In genomic region chr17:65737622-65738021, GRCm38 (mm10) we compare ENCODE assay signal across 9 mouse cellular contexts. TPM values are rescaled to one million over a fixed set of nuclear protein-coding genes. Genes with fewer than 3 reads are reported as not detected.
A peak's percentile ranks its signal among the peaks of the same experiment; 100 is the strongest.
DNase-seq lines count a peak whose midpoint lies in the region; ATAC-seq lines count a peak whose summit lies in the region.
"Had no signal": no experiment of that assay in that cellular context is flagged by ENCODE, and none has a peak within 500 bp of the region (broad histone marks: within the 10 kb centered on the region; RNA-seq: fewer than 3 reads in every experiment).

No protein-coding gene starts in this region.

- H3K4me1 ChIP-seq in liver, embryonic 16.5 days (ENCODE audit: control insufficient read depth, low read depth, low read length): no peaks in the 10 kb centered on the region
- H3K4me1 ChIP-seq in hindbrain, embryonic 11.5 days (replicated peaks; ENCODE audit: control insufficient read depth, insufficient read depth, low read length): no peaks in the 10 kb centered on the region

- no peaks in the 10 kb centered on the region for H3K9me3 ChIP-seq in liver, embryonic 16.5 days (replicated peaks; ENCODE audit: control insufficient read depth, low read length)
- H3K9me3 ChIP-seq in hindbrain, embryonic 11.5 days (ENCODE audit: control insufficient read depth, low read length): no peaks in the 10 kb centered on the region

- no peak overlapping the region for H3K27ac ChIP-seq in liver, embryonic 16.5 days (ENCODE audit: low read length)
- no peak overlapping the region; the same call in 1 of the 2 replicates for H3K27ac ChIP-seq in hindbrain, embryonic 11.5 days (ENCODE audit: low read depth, low read length)

- 53% methylated on average over 6 of the region's 6 CpGs for WGBS in liver, embryonic 16.5 days (ENCODE audit: insufficient replicate concordance)
- WGBS in hindbrain, embryonic 11.5 days: 84% methylated on average over 6 of the region's 6 CpGs

- peak; percentile 27; the same call in 1 of the 2 replicates for ATAC-seq in liver, embryonic 16.5 days (ENCODE audit: low read depth)
- no peak for ATAC-seq in hindbrain, embryonic 11.5 days (ENCODE audit: low FRiP score)
- ATAC-seq in CD4-positive, CD25-positive, alpha-beta regulatory T cell, adult 4 months: no peak
- no peak for ATAC-seq in megakaryocyte-erythroid progenitor cell, adult 5-6 weeks (replicated peaks; ENCODE audit: low FRiP score, low TSS enrichment, poor library complexity, severe bottlenecking)

- H3K4me2 ChIP-seq in liver, embryonic 16.5 days (ENCODE audit: low read depth, low read length): no peak overlapping the region
- no peak overlapping the region for H3K4me2 ChIP-seq in hindbrain, embryonic 11.5 days (replicated peaks; ENCODE audit: low read depth, low read length)

- no peak overlapping the region for H3K9ac ChIP-seq in liver, embryonic 16.5 days (ENCODE audit: low read depth, low read length)
- no peak overlapping the region for H3K9ac ChIP-seq in hindbrain, embryonic 11.5 days (ENCODE audit: low read depth, low read length)

- intact Hi-C loops in heart, postnatal 36 days (cut with DNase I): loop anchor here (2.0 kb wide), 1 partner anchor 35 kb away; the partner anchor contains the start of gene Rab31

- no peaks in the 10 kb centered on the region for H3K27me3 ChIP-seq in liver, embryonic 16.5 days (ENCODE audit: control insufficient read depth, insufficient read depth, low read depth, low read length)
- no peaks in the 10 kb centered on the region for H3K27me3 ChIP-seq in hindbrain, embryonic 11.5 days (ENCODE audit: control insufficient read depth, insufficient read depth, low read length)

- H3K36me3 ChIP-seq in liver, embryonic 16.5 days (ENCODE audit: control insufficient read depth, insufficient read depth): no peaks in the 10 kb centered on the region
- H3K36me3 ChIP-seq in hindbrain, embryonic 11.5 days (ENCODE audit: control insufficient read depth, insufficient read depth, low read length): no peaks in the 10 kb centered on the region

- DNase-seq in ES-CJ7 (ENCODE audit: low read depth, low spot score): peak; percentile 40
- DNase-seq in adrenal gland, postnatal 10 days: peak; percentile 70
- DNase-seq in heart, postnatal 36 days: peak; percentile 31 to 47
- DNase-seq in frontal cortex, postnatal 10 days (ENCODE audit: low spot score in 2 of 2): no peak
- DNase-seq in hindbrain, embryonic 11.5 days (ENCODE audit: low spot score): no peak
- DNase-seq: midbrain, embryonic 14.5 days had no signal

- H3K4me3 ChIP-seq in liver, embryonic 16.5 days (ENCODE audit: low read depth, low read length): no peak overlapping the region
- no peak overlapping the region for H3K4me3 ChIP-seq in hindbrain, embryonic 11.5 days (ENCODE audit: low read depth, low read length)

RNA-seq across cellular contexts. Expression of gene Rab31, which starts 34.9 kb away (rescaled TPM):
- total RNA-seq in adrenal gland, postnatal 10 days (2021): 10 to 100 TPM; 32.1 to 32.5 TPM
- 10 to 100 TPM; 13.6 to 15.6 TPM for total RNA-seq in heart, postnatal 36 days (2021)
- polyA plus RNA-seq in liver, embryonic 16.5 days (2015; fragmentation: Nextera tagmentation; extraction: Ambion mirVana): 6.0 and 6.9 TPM in 2 replicates
- 74.8 and 82.0 TPM in 2 replicates for polyA plus RNA-seq in hindbrain, embryonic 11.5 days (2014; fragmentation: Nextera tagmentation; extraction: Ambion mirVana)
- polyA plus RNA-seq in CD4-positive, CD25-positive, alpha-beta regulatory T cell, adult 4 months (2017; shearing (Covaris generic)): 1 to 10 TPM; 3.3 to 4.2 TPM
- total RNA-seq in megakaryocyte-erythroid progenitor cell, adult 5-6 weeks (2014; fragmentation: Nextera tagmentation): 1.3 and 4.3 TPM in 2 replicates
- total RNA-seq in megakaryocyte-erythroid progenitor cell, adult 5-6 weeks (2017): 3.4 and 4.4 TPM in 2 replicates

RNA-seq across cellular contexts. Expression of gene Ppp4r1, which starts 44.8 kb away (rescaled TPM):
- 10 to 100 TPM; 59.5 to 69.7 TPM for total RNA-seq in adrenal gland, postnatal 10 days (2021)
- total RNA-seq in heart, postnatal 36 days (2021): 10 to 100 TPM; 40.8 to 48.8 TPM
- polyA plus RNA-seq in liver, embryonic 16.5 days (2015; fragmentation: Nextera tagmentation; extraction: Ambion mirVana): 9.0 and 9.4 TPM in 2 replicates
- 48.9 and 56.8 TPM in 2 replicates for polyA plus RNA-seq in hindbrain, embryonic 11.5 days (2014; fragmentation: Nextera tagmentation; extraction: Ambion mirVana)
- polyA plus RNA-seq in CD4-positive, CD25-positive, alpha-beta regulatory T cell, adult 4 months (2017; shearing (Covaris generic)): 10 to 100 TPM; 25.1 to 30.4 TPM
- total RNA-seq in megakaryocyte-erythroid progenitor cell, adult 5-6 weeks (2014; fragmentation: Nextera tagmentation): 43.6 and 60.8 TPM in 2 replicates
- 23.8 and 37.2 TPM in 2 replicates for total RNA-seq in megakaryocyte-erythroid progenitor cell, adult 5-6 weeks (2017)

Comparison
In these comparisons a context has a peak if more than half of its experiments do, and no peak if none do; other contexts are left out.
1. DNase-seq: peak in ES-CJ7 (single experiment), adrenal gland, postnatal 10 days (single experiment) and heart, postnatal 36 days (2 of 2); none in frontal cortex, postnatal 10 days (0 of 2) and hindbrain, embryonic 11.5 days (single experiment).